Mouse (Mus musculus) small intestine, adult 2 months (tissue): Measurements from ENCODE around the gene Gstt1.

Experiments
- CTCF ChIP-seq: fragments of 200-500 bp; IDR thresholded peaks from 2 replicates; pipeline ENCODE4 v1.5.1; 2012; ENCODE audit warnings: low read depth, mild to moderate bottlenecking, control low read depth, inconsistent platforms, low read length, moderate library complexity, mixed read lengths; ENCODE audit not compliant: insufficient replicate concordance, insufficient read length; ENCODE audit errors: extremely low read depth
- POLR2A ChIP-seq: fragments of 200-500 bp; IDR thresholded peaks from 2 replicates; pipeline ENCODE4 v1.6.1; 2012; ENCODE audit warnings: low read depth, mild to moderate bottlenecking, control low read depth, inconsistent platforms, low read length, moderate library complexity

DNA sequence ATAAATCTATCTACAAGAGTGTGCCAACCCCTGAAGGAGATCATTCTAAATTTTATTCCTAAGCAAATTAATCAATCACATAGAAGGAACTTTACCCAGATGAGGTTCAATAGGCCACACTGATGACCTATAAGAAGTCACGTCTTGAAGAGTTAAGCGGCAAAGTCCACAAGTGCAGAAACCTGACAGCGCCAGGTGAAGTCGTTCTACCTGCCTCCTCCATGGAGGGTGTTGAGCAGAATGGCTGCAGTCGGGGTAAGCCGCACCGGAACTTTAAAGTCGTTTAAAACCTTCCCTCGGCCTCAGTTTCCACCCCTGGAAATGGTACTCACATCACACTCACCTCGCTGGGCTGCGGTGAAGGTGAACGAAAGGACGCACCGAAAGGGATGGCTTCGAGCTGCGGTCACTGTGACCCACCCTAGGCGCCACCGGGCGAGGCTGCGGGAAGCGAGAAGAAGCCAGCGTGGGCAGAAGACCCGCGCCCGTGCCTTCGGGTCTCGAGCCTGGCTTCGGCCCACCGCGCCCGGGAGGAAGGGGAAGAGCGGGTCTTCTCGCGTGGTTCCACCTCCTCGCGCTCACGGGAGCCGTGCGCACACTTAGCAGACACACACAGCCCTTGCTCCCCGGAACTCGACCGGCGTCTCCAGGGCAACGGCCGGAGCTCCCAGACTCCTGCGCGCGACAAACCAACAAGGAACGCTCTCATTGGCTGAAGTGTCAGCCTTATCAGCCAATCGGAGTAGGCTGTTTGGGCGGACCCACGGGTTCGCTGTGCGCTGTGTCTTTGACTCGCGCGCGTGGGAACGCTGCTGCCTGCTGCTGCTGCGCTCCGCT lies 34.5 kb downstream of the Gstt1 start, which contains the start of gene Cabin1:
- TF ChIP-seq POLR2A (peak; percentile 48; the same call in 1 of the 2 replicates), CTCF (no peak)
